Mouse (Mus musculus) monocyte, adult 5-6 weeks (primary cell): ENCODE measurements around the gene Peg10. TPM values are rescaled to one million over a fixed set of nuclear protein-coding genes. Genes with fewer than 3 reads are reported as not detected.

Source experiments
- ATAC-seq: fragments of 153-309, 156-312 bp; replicated peaks from 2 replicates; pipeline ENCODE4 v1.8.0; 2017; ENCODE audit warnings: mild to moderate bottlenecking; ENCODE audit not compliant: low TSS enrichment, insufficient number of reproducible peaks, severe bottlenecking, poor library complexity, low FRiP score
- total RNA-seq: library from RNA; stranded (forward); fragments of 200-1000, 200-491, 200-594 nt; gene quantifications from 3 replicates; pipeline ENCODE4 v1.2.3, GENCODE M21; 2017

The Peg10 gene
- total RNA-seq, result 0.10 to 1.5 TPM (median 0.43 TPM) in 3 replicates

- 0 out of 2 replicates have a peak, but pooled peaks have one; percentile 34 for ATAC-seq
Observed at GRCm38 (mm10) chr6:4746696-4747439, at the start of gene Peg10, which contains the start of gene Sgce. TSS of gene Peg10 (plus strand) at chr6:4747306. TSS of gene Sgce (minus strand) at chr6:4747207.

- ATAC-seq, result no peak
Observed at GRCm38 (mm10) chr6:4701641-4702040, 45.5 kb upstream of the Peg10 start.

DNA sequence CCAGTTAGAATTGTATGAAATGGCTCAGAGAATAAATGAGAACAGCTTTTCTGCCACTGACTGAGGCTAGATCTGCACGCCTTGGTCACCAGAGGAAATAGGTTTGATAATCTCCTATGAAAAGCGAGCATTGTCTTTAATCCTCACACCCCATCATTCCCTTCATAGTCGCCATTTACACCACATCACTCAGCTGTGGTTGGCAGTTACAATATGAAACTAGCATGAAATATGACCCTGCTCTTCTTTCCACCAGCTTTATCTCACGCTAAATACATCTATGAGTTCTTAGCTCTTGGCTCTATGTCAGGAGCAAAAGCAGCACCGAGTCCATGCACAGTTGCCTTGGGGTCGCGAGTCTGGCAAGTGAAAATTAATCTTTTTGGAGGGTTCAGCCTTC, 43.2 kb upstream of the Peg10 start:
- no peak for ATAC-seq

DNA sequence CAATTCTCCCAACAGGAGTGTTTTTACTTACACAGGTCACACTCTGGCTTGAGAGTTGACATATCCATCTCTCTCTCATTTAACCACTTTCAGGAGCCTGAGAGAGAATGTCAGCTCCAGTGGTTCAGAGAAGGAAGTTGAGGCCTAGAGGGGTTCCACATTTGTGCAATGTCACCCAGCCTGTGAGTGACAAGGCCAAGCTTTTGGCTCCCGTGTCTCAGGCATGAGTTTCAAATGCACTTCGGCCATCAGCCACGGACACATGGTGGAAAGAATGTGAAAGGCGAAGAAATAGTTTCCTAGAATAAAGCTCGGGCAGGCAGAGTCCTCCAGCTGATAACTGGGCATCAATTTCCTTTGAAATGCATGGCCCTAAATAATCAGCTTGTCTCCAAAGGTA, 40.7 kb upstream of the Peg10 start:
- no peak for ATAC-seq

- ATAC-seq, result no peak
Observed at GRCm38 (mm10) chr6:4708971-4709370, 38.1 kb upstream of the Peg10 start.

DNA sequence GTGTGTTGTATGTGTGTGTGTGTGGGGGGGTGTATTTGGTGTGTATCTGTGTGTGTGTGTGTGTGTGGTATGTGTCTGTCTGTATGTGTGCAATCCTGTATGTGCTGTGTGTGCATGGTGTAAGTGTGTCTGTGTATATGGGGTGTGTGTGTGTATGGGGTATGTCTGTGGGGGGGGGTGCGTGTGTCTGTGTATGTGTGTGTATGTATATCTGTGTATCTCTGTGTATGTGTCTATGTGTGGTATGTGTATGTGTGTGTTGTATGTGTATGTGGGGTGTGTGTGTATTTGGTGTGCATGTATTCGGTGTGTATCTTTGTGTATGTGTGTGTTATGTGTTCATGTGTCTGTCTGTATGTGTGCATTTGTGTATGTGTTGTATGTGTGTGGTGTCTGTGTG, 30.9 kb upstream of the Peg10 start:
- ATAC-seq, result no peak

- no peak for ATAC-seq
Observed at GRCm38 (mm10) chr6:4717344-4717743, 29.8 kb upstream of the Peg10 start.

DNA sequence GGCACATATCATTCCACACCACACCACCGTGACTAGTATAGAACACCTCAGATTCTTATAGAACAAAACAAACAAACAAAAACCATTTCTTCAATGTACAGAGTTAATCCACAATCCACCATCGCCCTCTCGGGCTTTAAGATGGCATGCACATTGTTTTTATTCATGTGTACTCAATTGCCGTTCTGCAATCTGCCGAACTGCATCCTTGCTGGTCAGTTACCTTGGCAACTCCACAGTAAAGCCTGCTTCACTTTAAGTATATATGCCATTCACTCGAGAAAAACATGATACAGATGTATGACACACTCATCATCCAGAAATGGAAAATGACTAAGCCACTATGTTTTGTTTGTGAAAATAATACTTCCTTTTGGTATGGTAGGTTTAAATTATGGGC, 25.0 kb upstream of the Peg10 start:
- no peak for ATAC-seq

GRCm38 (mm10) chr6:4722739-4723138, 24.4 kb upstream of the Peg10 start:
- no peak for ATAC-seq

DNA sequence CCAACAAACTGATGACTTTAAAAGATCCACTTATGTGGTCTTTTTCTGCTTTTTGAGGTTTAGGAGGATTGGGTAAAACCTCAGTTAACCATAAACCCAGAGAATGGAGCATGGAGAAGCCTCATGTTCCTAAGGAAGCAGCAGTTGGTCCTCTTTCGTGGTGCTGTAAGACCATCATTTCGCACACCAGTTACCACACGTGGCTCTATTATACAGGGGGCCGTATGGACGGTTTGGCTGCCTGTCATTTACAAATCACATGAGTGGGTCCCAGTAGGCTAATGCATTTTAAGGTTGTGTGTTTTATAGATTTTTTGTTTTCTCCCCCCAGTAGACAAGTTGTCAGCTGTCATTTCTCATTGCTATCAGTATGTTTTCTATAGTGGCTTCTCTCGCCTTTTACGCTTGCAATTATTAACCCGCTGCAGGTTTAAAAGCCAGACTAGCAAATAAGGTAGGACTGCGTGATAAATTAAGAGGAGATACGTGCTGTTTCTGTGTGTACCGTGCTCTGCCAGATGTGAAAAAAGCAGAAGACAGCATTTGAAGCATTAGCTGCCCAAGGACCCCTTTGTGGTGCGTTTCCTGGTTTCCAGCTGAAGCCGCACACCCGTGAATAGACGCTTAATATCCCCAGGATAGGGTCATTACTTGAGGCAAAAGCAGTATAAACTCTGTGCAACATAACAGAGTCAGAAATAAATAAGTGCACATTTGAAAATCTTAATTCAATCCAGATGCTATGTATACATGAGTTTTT, 22.9 kb upstream of the Peg10 start:
- ATAC-seq, result no peak

DNA sequence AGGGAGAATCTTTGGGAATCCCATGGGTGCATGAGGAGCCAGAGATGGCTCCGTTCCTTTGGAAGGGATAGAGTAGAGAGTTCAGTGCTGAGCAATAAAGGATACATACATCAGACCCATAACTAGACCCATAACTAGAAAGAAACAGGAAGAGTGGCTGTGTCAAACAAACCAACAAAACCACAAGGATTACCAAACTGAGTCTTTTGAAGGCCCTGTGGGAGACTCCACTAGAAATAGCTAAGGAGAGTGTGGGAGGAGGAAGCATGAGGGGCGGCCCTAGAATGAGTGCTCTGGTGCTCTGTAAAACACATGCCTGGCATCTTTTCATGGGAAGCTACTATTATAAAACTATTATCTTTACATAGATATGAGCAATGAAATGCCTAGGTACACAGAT, 18.8 kb upstream of the Peg10 start:
- no peak for ATAC-seq

DNA sequence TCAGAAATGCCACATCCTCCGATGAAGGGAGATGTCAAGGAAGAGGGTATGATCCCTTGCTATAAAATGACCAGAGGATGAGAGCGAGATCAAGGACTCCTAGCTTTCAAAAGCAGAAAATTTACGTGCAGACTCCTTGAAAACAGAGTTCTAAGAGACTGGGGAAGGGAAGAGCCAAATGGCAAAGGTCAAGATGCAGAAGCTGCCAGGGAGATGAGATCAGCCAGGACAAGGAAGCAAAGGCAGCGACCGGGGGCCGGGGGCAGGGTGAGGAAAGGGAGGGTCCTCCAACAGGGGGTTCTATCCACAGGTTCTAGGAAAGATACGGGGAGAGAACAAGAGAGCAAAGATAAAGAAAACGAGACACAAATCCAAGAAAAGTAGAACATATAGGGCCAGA, 15.4 kb upstream of the Peg10 start:
- no peak for ATAC-seq

DNA sequence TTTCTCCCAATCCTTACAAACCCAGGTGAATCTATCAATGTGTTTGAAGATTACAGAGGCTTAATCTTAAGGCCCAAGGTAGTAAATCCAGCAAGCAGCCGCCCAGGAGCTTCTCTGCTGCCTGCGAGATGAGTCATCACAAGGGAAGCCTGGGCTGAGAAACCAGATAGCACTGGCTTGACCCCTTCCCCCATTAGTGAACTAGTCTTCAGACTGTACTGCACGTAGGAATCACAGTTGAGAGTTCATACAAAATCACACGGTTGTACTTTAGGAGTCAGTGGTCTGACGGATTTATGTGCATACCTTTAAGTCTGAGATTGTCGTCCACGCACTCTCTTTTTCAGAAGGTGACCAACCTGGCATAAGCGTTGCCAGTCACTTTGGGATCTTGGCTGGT, 13.9 kb upstream of the Peg10 start:
- no peak for ATAC-seq

GRCm38 (mm10) chr6:4736372-4736771, 10.7 kb upstream of the Peg10 start:
- no peak for ATAC-seq

DNA sequence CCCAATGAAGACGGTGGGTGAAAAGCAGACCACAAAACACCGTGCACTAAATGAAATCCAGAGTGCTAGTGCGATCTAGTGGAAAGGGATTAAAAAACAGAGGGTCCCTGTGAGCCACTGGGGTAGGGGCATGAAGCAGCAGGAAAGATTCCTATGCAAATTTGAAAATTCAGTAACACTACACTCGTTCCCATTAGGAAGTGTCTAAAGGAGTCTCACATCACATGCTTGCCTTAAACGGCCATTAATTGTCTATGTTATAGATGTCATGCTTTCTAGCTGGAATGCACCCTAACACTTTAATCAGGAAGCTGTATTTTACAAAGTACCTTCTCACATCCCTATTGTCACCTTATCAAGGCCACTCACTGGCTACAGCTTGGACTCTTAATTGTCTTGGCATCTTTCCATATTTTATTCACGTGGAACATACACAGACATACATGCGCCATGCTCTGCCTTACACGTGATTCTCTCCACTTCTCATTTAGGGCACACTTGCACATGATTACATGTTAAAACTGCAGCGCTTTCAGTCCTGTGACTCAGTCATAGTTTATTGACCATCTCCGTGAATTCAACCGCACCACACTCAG, 9.0 kb upstream of the Peg10 start:
- no peak for ATAC-seq

- ATAC-seq, result no peak
Observed at GRCm38 (mm10) chr6:4738717-4739116, 8.4 kb upstream of the Peg10 start.

GRCm38 (mm10) chr6:4739522-4740355, 7.4 kb upstream of the Peg10 start:
- ATAC-seq, result no peak

DNA sequence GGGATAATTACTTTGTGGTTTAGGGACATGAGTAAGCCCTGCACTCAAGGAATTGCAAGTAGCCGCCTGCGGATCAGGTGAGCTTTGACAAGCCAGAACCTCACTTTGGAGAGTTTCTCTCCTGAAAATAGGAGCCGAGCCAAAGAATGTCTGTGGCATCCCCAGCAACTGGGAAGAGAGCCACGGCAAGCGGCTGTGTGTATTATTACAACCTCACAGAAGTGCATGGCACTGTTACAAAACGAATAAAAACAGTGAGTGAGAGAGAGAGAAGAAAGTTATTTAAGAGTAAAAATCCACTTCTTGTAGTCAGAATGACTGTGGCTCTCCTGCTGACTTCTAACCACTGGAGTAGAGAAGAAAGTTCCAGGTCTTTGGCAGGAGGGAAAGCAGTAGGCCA, 6.6 kb upstream of the Peg10 start:
- no peak for ATAC-seq
